Mouse (Mus musculus) bone marrow macrophage, adult 2 months (primary cell): ENCODE measurements around the gene Nanos2. TPM values are rescaled to one million over a fixed set of nuclear protein-coding genes. Genes with fewer than 3 reads are reported as not detected.

Source experiments
- H3K27ac ChIP-seq: 2 replicates; pipeline ENCODE4 v1.5.1; 2012; ENCODE audit warnings: low read depth, low read length; ENCODE audit not compliant: insufficient read depth
- H3K4me1 ChIP-seq: 2 replicates; pipeline ENCODE4 v1.6.1; 2012; ENCODE audit warnings: low read length; ENCODE audit not compliant: control insufficient read depth, insufficient read depth
- H3K4me3 ChIP-seq: 2 replicates; pipeline ENCODE4 v1.5.1; 2012; ENCODE audit warnings: mild to moderate bottlenecking, low read length, moderate library complexity; ENCODE audit not compliant: insufficient read depth
- CTCF ChIP-seq: IDR thresholded peaks from 2 replicates; pipeline ENCODE4 v1.5.1; 2012; ENCODE audit warnings: low read depth, mild to moderate bottlenecking, low read length, moderate library complexity
- POLR2A ChIP-seq: IDR thresholded peaks from 2 replicates; pipeline ENCODE4 v1.6.1; 2012; ENCODE audit warnings: mild to moderate bottlenecking, low read depth, low read length, borderline replicate concordance
- polyA plus RNA-seq: library from polyadenylated mRNA; stranded (reverse); fragments of >200 nt; gene quantifications from 2 replicates; pipeline ENCODE4 v1.2.4, GENCODE M21; 2012; ENCODE audit not compliant: missing spikeins, insufficient read depth, insufficient read length

Gene Nanos2
- polyA plus RNA-seq, 1 experiment = not detected

DNA sequence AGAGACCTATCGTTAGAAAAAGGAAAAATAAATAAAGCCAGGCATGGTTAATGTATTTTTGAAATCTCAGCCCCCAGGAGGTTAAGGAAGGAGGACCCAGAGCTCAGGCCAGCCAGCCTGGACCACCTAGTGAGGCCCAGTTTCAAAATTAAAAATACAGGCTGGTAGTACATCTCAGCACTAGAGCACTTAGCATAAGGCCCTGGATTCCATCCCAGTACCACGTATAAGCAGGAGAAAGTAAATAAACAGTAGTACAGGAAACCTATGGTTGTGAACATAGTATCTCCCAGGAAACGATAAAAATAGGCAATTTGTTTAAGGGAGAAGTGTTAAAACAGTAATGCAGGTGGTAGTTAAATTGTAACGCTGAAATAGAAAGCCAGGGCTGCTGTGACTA, 14.9 kb downstream of the Nanos2 start:
- peak overlapping the region; percentile 59; the same call in 1 of the 2 replicates for H3K27ac ChIP-seq
- H3K4me1 ChIP-seq = peaks cover 10% of the 10 kb centered on the region
- TF ChIP-seq CTCF (no peak), POLR2A (no peak)
- H3K4me3 ChIP-seq = peak overlapping the region; percentile 55

- Histone ChIP-seq H3K4me3 (peak overlapping the region; percentile 55), H3K4me1 (peaks cover 10% of the 10 kb centered on the region), H3K27ac (peak overlapping the region; percentile 61)
- TF ChIP-seq CTCF = no peak
- no peak for TF ChIP-seq POLR2A
Measured at GRCm38 (mm10) chr7:19002848-19003498, 15.8 kb downstream of the Nanos2 start.

GRCm38 (mm10) chr7:19003902-19004630, 16.9 kb downstream of the Nanos2 start, which contains the start of gene Irf2bp1:
Irf2bp1 (plus strand) TSS chr7:19004044.
- Histone ChIP-seq H3K4me1 (peaks cover 10% of the 10 kb centered on the region), H3K4me3 (peak within 1 kb of the TSS; percentile 86), H3K27ac (peak within 1 kb of the TSS; percentile 83)
- no peak for TF ChIP-seq CTCF
- no peak for TF ChIP-seq POLR2A

DNA sequence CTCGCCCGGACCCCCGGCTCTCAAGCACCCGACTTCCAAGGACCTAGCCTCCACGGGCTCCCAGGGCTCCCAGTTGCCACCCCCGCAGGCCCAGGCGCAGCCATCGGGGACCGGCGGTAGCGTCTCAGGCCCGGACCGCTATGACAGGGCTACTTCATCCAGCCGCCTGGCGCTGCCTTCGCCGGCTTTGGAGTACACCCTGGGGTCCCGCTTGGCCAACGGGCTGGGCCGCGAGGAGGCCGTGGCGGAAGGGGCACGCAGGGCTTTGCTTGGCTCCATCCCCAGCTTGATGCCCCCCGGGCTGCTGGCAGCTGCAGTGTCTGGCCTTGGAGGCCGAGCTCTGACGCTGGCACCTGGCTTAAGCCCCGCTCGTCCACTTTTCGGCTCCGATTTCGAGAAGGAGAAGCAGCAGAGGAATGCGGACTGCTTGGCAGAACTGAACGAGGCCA, 17.5 kb downstream of the Nanos2 start:
- Histone ChIP-seq H3K4me1 (peaks cover 10% of the 10 kb centered on the region), H3K4me3 (peak overlapping the region; percentile 86), H3K27ac (no peak overlapping the region)
- TF ChIP-seq POLR2A (no peak), CTCF (no peak)

- peak overlapping the region; percentile 86; the same call in 1 of the 2 replicates for H3K4me3 ChIP-seq
- peaks cover 10% of the 10 kb centered on the region for H3K4me1 ChIP-seq
- TF ChIP-seq POLR2A = no peak
- no peak for TF ChIP-seq CTCF
- no peak overlapping the region for H3K27ac ChIP-seq
Measured at GRCm38 (mm10) chr7:19005417-19006121, 18.4 kb downstream of the Nanos2 start.

GRCm38 (mm10) chr7:19006476-19006875, 19.3 kb downstream of the Nanos2 start:
- TF ChIP-seq POLR2A (no peak), CTCF (peak; percentile 99)
- Histone ChIP-seq H3K4me3 (no peak overlapping the region), H3K27ac (no peak overlapping the region), H3K4me1 (peaks cover 10% of the 10 kb centered on the region)

DNA sequence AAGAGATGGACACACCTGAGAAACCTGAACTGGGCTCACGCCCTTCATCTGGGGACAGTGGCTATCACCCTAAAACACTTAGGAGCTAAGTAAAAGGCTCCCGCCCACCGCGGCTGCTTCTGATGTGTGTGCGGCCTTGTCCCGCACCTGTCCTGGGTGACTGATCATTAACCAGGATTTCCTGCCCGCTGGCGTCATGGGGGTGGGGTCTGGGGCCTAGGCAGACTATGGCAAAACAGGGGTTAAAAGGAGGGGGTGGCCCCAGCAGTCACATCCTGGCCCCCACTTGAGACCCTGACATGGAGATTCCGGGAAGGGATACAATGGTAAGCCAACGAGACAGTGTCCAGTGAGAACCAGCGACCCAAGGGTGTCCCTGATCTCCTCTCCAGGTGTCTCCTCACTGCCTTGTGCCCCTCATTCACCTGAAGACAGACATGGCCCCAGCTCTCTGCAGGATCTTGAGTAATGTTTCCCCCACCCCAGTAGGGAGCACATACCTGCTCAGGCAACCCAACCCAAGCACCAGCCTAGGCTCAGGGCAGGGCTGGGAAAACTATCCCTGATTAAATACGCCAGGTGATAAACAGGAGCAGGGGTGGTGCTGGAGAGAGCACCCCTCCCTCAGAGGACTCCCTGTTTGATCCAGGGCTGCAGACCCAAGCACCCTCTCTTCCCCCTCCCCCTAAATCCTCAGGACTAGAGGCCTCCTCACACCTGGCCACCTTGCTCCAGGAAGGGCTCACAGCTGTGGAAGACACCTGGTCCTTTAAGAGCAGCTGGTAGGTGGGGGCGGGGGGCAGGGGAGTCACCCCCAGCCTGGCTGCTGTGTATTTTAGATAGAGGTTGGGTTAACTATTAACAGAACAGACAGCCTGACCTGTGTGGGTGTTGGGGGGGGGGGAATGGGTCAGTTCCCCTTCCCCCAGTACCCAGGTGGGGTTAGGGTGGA, 20.1 kb downstream of the Nanos2 start:
- peaks cover 3% of the 10 kb centered on the region; the same call in 1 of the 2 replicates for H3K4me1 ChIP-seq
- TF ChIP-seq CTCF (no peak), POLR2A (no peak)
- no peak overlapping the region for H3K27ac ChIP-seq
- no peak overlapping the region for H3K4me3 ChIP-seq

GRCm38 (mm10) chr7:19010581-19010980, 23.4 kb downstream of the Nanos2 start:
- TF ChIP-seq CTCF (no peak), POLR2A (no peak)
- H3K27ac ChIP-seq = no peak overlapping the region
- no peak overlapping the region for H3K4me3 ChIP-seq
- no peaks in the 10 kb centered on the region for H3K4me1 ChIP-seq
